Mouse (Mus musculus) heart, postnatal 0 days (tissue): ENCODE data around the gene Tdpoz1. TPM values are rescaled to one million over a fixed set of nuclear protein-coding genes. Genes with fewer than 3 reads are reported as not detected.
"Not testable (repeated sequence)": the region's sequence is repeated elsewhere in the genome, so short reads cannot be mapped to it uniquely, and the experiment has no call there.

Experiments
- ATAC-seq: fragments of 200-750 bp; cut with Nextera tagmentation; 2 replicates; pipeline ENCODE4 v1.8.0; 2017; ENCODE audit warnings: low read depth, moderate number of reproducible peaks, moderate library complexity; ENCODE audit not compliant: insufficient read depth
- DNase-seq: peaks from one replicate; pipeline ENCODE4 v3.0.0-alpha.2; 2016; ENCODE audit warnings: low spot score
- H3K27ac ChIP-seq: fragments of 300-500 bp; sonication (generic); 2 replicates; pipeline ENCODE4 v1.5.1; 2014; ENCODE audit warnings: low read depth, mild to moderate bottlenecking
- H3K27me3 ChIP-seq: fragments of 300-500 bp; sonication (generic); 2 replicates; pipeline ENCODE4 v1.6.1; 2014; ENCODE audit warnings: low read length, mixed read lengths; ENCODE audit not compliant: control insufficient read depth, insufficient read depth
- H3K36me3 ChIP-seq: fragments of 300-500 bp; sonication (generic); replicated peaks from 2 replicates; pipeline ENCODE4 v1.6.1; 2014; ENCODE audit warnings: low read length, mixed read lengths; ENCODE audit not compliant: control insufficient read depth, insufficient read depth
- H3K4me1 ChIP-seq: fragments of 300-500 bp; sonication (generic); 2 replicates; pipeline ENCODE4 v1.6.1; 2014; ENCODE audit warnings: antibody characterized with exemption; ENCODE audit not compliant: control insufficient read depth, insufficient read depth
- H3K4me2 ChIP-seq: fragments of 300-500 bp; sonication (generic); 2 replicates; pipeline ENCODE4 v1.6.1; 2014; ENCODE audit warnings: low read depth, mild to moderate bottlenecking, low read length, moderate library complexity
- H3K4me3 ChIP-seq: fragments of 300-500 bp; sonication (generic); 2 replicates; pipeline ENCODE4 v1.5.1; 2014; ENCODE audit warnings: low read depth, low read length
- H3K9ac ChIP-seq: fragments of 300-500 bp; sonication (generic); replicated peaks from 2 replicates; pipeline ENCODE4 v1.6.1; 2014; ENCODE audit warnings: low read depth, low read length, mixed read lengths
- H3K9me3 ChIP-seq: fragments of 300-500 bp; sonication (generic); replicated peaks from 2 replicates; pipeline ENCODE4 v1.6.1; 2016; ENCODE audit warnings: low read length; ENCODE audit not compliant: control insufficient read depth
- CTCF ChIP-seq: IDR thresholded peaks from 2 replicates; pipeline ENCODE4 v1.5.1; 2016; ENCODE audit warnings: antibody characterized with exemption, control low read depth, low read depth
- EP300 ChIP-seq: IDR thresholded peaks from 2 replicates; pipeline ENCODE4 v1.6.1; 2016; ENCODE audit warnings: antibody characterized with exemption, low read depth
- WGBS: fragments of 180-500 bp; shearing (Covaris S2); extraction: QIAGEN DNeasy Blood & Tissue Kit; methylation state at CpG from one replicate; pipeline ENCODE4 v1.1.7; 2014; 5-methylcytosine and 5-hydroxymethylcytosine counted together
- polyA plus RNA-seq: library from polyadenylated mRNA; unstranded; fragments of >200 nt; fragmentation: Nextera tagmentation; extraction: Ambion mirVana; gene quantifications from 2 replicates; pipeline ENCODE4 v1.2.1, GENCODE M21; 2015
- total RNA-seq: library from RNA; depleted of rRNA; stranded (reverse); fragments of >200 nt; gene quantifications from 2 replicates; pipeline ENCODE4 v1.2.3, GENCODE M21; 2014; ENCODE audit warnings: low replicate concordance; rRNA removed

Gene Tdpoz1
- total RNA-seq (not detected in 2 replicates), polyA plus RNA-seq (not detected in 2 replicates)

DNA sequence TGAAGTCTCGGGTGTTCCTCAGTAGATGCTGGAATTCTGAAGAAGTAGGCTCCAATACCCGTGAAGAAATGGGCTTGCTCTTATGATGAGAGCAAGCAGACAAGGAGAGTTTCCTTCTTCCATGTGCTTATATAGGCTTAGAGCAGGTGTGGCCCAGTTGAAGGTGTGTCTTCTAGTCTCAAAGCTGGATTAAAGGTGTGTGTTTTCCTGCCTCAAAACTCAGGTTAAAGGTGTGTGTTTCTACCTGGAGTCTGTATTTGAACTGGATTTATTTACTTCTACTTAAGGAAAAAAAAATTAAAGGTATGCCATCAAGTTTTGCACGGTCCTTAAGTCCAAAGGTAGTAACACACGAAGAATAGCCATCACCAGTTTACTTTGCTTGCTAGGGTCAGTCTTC, at the start of gene Tdpoz1:
Tdpoz1 (minus strand) TSS at position 101 of the 400 bp plus-strand sequence.
- H3K9me3 ChIP-seq, H3K4me2 ChIP-seq, DNase-seq, ATAC-seq, H3K36me3 ChIP-seq, H3K4me3 ChIP-seq, H3K4me1 ChIP-seq, H3K27me3 ChIP-seq, H3K9ac ChIP-seq, H3K27ac ChIP-seq: not testable (repeated sequence)
- WGBS, result 65% methylated on average over 2 of the region's 4 CpGs

- H3K9me3 ChIP-seq, H3K4me2 ChIP-seq, H3K36me3 ChIP-seq, H3K4me1 ChIP-seq, H3K27ac ChIP-seq, DNase-seq, H3K27me3 ChIP-seq, ATAC-seq, H3K9ac ChIP-seq, H3K4me3 ChIP-seq: not testable (repeated sequence)
- WGBS, result 59% methylated on average over 2 of the region's 2 CpGs
These were observed 33.0 kb upstream of the Tdpoz1 start for GRCm38 (mm10) chr3:93708969-93709637.

DNA sequence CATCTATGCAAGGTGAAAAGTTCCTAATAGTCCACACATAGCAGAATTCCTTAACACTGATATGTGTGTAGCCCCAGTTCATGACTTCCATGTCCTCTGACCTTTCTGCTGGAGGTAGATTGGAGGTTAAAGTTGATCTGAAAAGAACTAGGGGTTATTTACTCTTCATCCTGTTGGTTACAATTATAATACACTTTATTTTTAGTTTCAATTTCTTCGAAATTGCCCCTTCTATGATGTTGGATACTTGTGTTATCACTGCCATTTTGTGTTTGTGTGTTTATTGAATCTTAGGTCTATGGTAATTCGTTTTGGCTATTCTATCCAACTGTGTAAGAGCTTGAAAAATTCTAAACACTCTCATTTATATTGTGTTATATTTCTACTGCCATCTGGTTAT, 16.9 kb upstream of the Tdpoz1 start, which contains the start of gene Gm37596:
Gm37596 (minus strand) TSS at position 101 of the 400 bp plus-strand sequence.
- H3K9ac ChIP-seq, ATAC-seq, DNase-seq, H3K27me3 ChIP-seq, H3K27ac ChIP-seq, H3K9me3 ChIP-seq, H3K4me1 ChIP-seq, H3K4me2 ChIP-seq, H3K4me3 ChIP-seq, H3K36me3 ChIP-seq: not testable (repeated sequence)
- WGBS, result 70% methylated on average over 1 of the region's 2 CpGs

DNA sequence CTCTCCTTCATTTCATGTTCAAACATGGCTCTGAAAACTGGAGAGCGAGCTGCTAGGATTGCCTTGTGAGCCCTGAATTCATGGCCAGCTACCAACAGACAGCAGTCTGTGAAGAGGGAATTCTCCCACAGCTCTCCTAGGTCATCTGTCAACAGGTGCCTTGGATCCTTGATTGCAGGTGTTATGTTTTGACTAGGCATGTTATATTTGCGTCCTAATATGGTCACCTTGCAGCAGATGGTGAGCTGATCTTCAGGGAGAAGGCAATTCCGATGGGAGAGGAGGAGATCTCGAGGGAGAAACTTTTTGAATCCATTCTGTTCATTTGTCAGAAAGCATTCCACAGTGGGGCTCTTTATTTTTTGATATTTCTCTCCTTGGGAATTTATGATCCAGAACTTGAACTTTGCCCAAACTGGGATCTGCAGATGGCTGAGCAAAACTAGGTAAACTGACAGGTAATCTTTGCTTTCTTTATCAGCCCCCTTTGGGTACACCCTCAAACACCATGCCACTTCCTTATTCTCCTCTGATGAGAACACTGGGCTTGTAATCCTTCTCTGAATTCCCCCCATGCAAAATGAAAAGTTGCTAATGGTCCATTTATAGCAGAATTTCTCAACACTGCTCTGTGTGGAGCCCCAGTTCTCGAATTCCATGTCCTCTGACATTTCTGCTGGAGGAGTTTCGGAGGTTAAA, 5.2 kb downstream of the Tdpoz1 start:
- H3K36me3 ChIP-seq, H3K27me3 ChIP-seq, ATAC-seq, DNase-seq, H3K4me1 ChIP-seq, H3K27ac ChIP-seq, H3K4me3 ChIP-seq, H3K9ac ChIP-seq, H3K4me2 ChIP-seq, H3K9me3 ChIP-seq: not testable (repeated sequence)
- 65% methylated on average over 5 of the region's 6 CpGs for WGBS

DNA sequence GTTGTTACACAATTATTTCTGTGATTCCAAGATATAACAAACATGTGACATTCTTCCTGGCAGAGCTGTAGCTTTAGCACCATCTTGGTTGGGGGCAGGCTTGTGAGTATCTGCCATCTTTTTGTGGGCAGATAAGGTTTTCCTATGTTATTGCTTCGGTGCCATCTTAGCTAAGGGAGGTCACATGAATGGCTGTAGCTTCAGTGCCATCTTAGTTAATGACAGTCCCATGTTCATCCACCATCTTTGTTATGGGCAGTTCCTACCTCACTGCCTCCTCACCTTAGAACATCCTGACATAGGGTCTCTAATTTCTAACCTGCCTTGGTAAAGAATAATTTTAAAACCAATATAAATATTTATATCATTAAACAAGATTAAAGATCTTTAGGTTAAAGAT, 21.9 kb downstream of the Tdpoz1 start:
- 44% methylated on average over 1 of the region's 1 CpGs for WGBS
- H3K4me2 ChIP-seq, result no peak overlapping the region
- H3K9me3 ChIP-seq, result no peaks in the 10 kb centered on the region
- H3K4me3 ChIP-seq, result no peak overlapping the region
- DNase-seq, result no peak
- H3K4me1 ChIP-seq, result no peaks in the 10 kb centered on the region
- H3K9ac ChIP-seq, result no peak overlapping the region
- no peak for TF ChIP-seq CTCF
- no peak for TF ChIP-seq EP300
- H3K36me3 ChIP-seq, result no peaks in the 10 kb centered on the region
- no peak overlapping the region for H3K27ac ChIP-seq
- ATAC-seq, result no peak
- H3K27me3 ChIP-seq, result no peaks in the 10 kb centered on the region

DNA sequence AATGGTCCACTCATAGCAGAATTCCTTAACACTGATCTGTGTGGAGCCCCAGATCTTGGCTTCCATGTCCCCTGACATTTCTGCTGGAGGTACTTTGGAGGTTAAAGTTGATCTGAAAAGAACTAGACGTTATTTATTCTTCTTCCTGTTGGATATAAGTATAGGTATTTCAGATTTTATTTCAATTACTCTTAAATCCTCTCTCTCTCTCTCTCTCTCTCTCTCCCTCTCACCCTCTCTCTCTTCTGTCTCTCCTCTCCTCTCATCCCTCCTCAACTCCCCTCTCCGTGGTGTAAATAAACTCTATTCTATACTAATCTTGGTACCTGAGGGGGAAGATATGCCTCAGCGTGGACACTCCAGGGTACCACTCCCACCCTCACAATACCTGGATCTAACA, 23.5 kb downstream of the Tdpoz1 start, which contains the start of gene Tdpoz2:
Tdpoz2 (minus strand) TSS at position 101 of the 400 bp plus-strand sequence.
- ATAC-seq (no peak), DNase-seq (no peak)
- Histone ChIP-seq H3K4me1 (no peaks in the 10 kb centered on the region), H3K4me2 (no peak within 1 kb of the TSS), H3K36me3 (no peaks in the 10 kb centered on the region), H3K9me3 (no peaks in the 10 kb centered on the region), H3K27me3 (no peaks in the 10 kb centered on the region), H3K4me3 (no peak within 1 kb of the TSS), H3K27ac (no peak within 1 kb of the TSS), H3K9ac (no peak within 1 kb of the TSS)
- 66% methylated on average over 3 of the region's 3 CpGs for whole genome bisulfite sequencing
- TF ChIP-seq EP300 (no peak), CTCF (no peak)

- ATAC-seq, H3K36me3 ChIP-seq, H3K27ac ChIP-seq, H3K4me1 ChIP-seq, H3K9ac ChIP-seq, H3K9me3 ChIP-seq, H3K27me3 ChIP-seq, H3K4me3 ChIP-seq, DNase-seq, H3K4me2 ChIP-seq: not testable (repeated sequence)
- WGBS, result 56% methylated on average over 4 of the region's 4 CpGs
These were observed 45.0 kb downstream of the Tdpoz1 start for GRCm38 (mm10) chr3:93630917-93631714.
